Mouse (Mus musculus) CH12.LX (cell line): Measurements from ENCODE around the gene Rfx2. TPM values are rescaled to one million over a fixed set of nuclear protein-coding genes. Genes with fewer than 3 reads are reported as not detected.

ENCODE experiments used
- DNase-seq: peaks from one replicate; pipeline ENCODE4 v3.0.0-alpha.2; 2013; ENCODE audit errors: extremely low read depth
- H3K27ac ChIP-seq: 2 replicates; pipeline ENCODE4 v1.5.1; 2012; ENCODE audit warnings: low read depth, mild to moderate bottlenecking, control low read depth, moderate library complexity; ENCODE audit not compliant: insufficient read depth
- H3K27me3 ChIP-seq: replicated peaks from 2 replicates; pipeline ENCODE3; 2012; ENCODE audit warnings: inconsistent platforms
- H3K36me3 ChIP-seq, 2 experiments: replicated peaks in 1 of 2; 2 replicates each; pipeline versions ENCODE3 to v1.6.1; 2012; ENCODE audit warnings: inconsistent platforms in 1 of 2, low read length in 1 of 2, mild to moderate bottlenecking in 1 of 2, mixed read lengths in 1 of 2, moderate library complexity in 1 of 2; ENCODE audit not compliant: control insufficient read depth in 1 of 2, insufficient read depth in 1 of 2
- H3K4me1 ChIP-seq, 2 experiments: 2 replicates each; pipeline ENCODE4 v1.6.1; 2012; ENCODE audit warnings: inconsistent platforms in 1 of 2, moderate library complexity in 1 of 2; ENCODE audit not compliant: insufficient read depth in 2 of 2, control insufficient read depth in 1 of 2
- H3K4me2 ChIP-seq: 2 replicates; pipeline ENCODE4 v1.6.1; 2012; ENCODE audit warnings: low read depth, mild to moderate bottlenecking, control low read depth; ENCODE audit not compliant: poor library complexity, insufficient read depth, severe bottlenecking
- H3K4me3 ChIP-seq, 3 experiments: fragments of 150-350 bp in 1 of 3; sonication (generic) in 1 of 3; replicated peaks in 1 of 3; 2 replicates each; pipeline versions ENCODE3 to v1.5.1; 2011 to 2012; ENCODE audit warnings: low read depth in 2 of 3, low read length in 2 of 3, mild to moderate bottlenecking in 2 of 3, moderate library complexity in 2 of 3, control low read depth in 1 of 3, improper control_type of control experiment in 1 of 3, inconsistent platforms in 1 of 3, mixed read lengths in 1 of 3; ENCODE audit not compliant: poor library complexity in 1 of 3
- H3K79me2 ChIP-seq: replicated peaks from 2 replicates; pipeline ENCODE4 v1.6.1; 2012; ENCODE audit warnings: mild to moderate bottlenecking, moderate library complexity; ENCODE audit not compliant: control insufficient read depth, poor library complexity, insufficient read depth, severe bottlenecking; ENCODE audit errors: extremely low read depth
- H3K9ac ChIP-seq: 2 replicates; pipeline ENCODE4 v1.6.1; 2012; ENCODE audit warnings: low read depth, mild to moderate bottlenecking, control low read depth, moderate library complexity; ENCODE audit not compliant: insufficient read depth
- H3K9me3 ChIP-seq: replicated peaks from 2 replicates; pipeline ENCODE3; 2012; ENCODE audit warnings: low read length, inconsistent platforms, mixed read lengths
- BHLHE40 ChIP-seq: IDR thresholded peaks from 2 replicates; pipeline ENCODE4 v1.6.1; 2011; ENCODE audit warnings: mild to moderate bottlenecking, low read depth, low read length, improper control_type of control experiment
- ELF1 ChIP-seq: IDR thresholded peaks from 2 replicates; pipeline ENCODE4 v1.6.1; 2014; ENCODE audit warnings: low read depth, mild to moderate bottlenecking, inconsistent platforms, low read length, improper control_type of control experiment
- EP300 ChIP-seq: IDR thresholded peaks from 2 replicates; pipeline ENCODE4 v1.6.1; 2011; ENCODE audit warnings: low read length, improper control_type of control experiment
- IRF4 ChIP-seq: IDR thresholded peaks from 2 replicates; pipeline ENCODE4 v1.6.1; 2014; ENCODE audit warnings: low read depth, mild to moderate bottlenecking, inconsistent platforms, low read length, improper control_type of control experiment
- JUN ChIP-seq: IDR thresholded peaks from 2 replicates; pipeline ENCODE4 v1.6.1; 2011; ENCODE audit warnings: low read depth, mild to moderate bottlenecking, low read length, improper control_type of control experiment, moderate library complexity; ENCODE audit not compliant: insufficient read depth
- JUND ChIP-seq: conservative IDR thresholded peaks from 2 replicates; pipeline ENCODE4 v1.6.1; 2011; ENCODE audit warnings: low read depth, low read length, improper control_type of control experiment
- KAT2A ChIP-seq: IDR thresholded peaks from 2 replicates; pipeline ENCODE4 v1.6.1; 2012; ENCODE audit warnings: low read length, improper control_type of control experiment, inconsistent platforms; ENCODE audit not compliant: insufficient replicate concordance
- MAZ ChIP-seq: IDR thresholded peaks from 2 replicates; pipeline ENCODE4 v1.6.1; 2012; ENCODE audit warnings: low read depth, mild to moderate bottlenecking, inconsistent platforms, low read length, improper control_type of control experiment, moderate library complexity
- MEF2A ChIP-seq: IDR thresholded peaks from 2 replicates; pipeline ENCODE4 v1.6.1; 2014; ENCODE audit warnings: low read depth, mild to moderate bottlenecking, inconsistent platforms, low read length, improper control_type of control experiment, borderline replicate concordance
- NELFE ChIP-seq: IDR thresholded peaks from 2 replicates; pipeline ENCODE4 v1.6.1; 2011; ENCODE audit warnings: low read depth, low read length, improper control_type of control experiment
- PAX5 ChIP-seq: IDR thresholded peaks from 2 replicates; pipeline ENCODE4 v1.6.1; 2012; ENCODE audit warnings: low read length, inconsistent platforms, mixed read lengths
- SIN3A ChIP-seq: IDR thresholded peaks from 2 replicates; pipeline ENCODE4 v1.6.1; 2012; ENCODE audit warnings: low read length, improper control_type of control experiment, inconsistent platforms
- TBP ChIP-seq: conservative IDR thresholded peaks from 2 replicates; pipeline ENCODE4 v1.6.1; 2011; ENCODE audit warnings: low read depth, low read length, improper control_type of control experiment
- TCF12 ChIP-seq: IDR thresholded peaks from 2 replicates; pipeline ENCODE4 v1.6.1; 2014; ENCODE audit warnings: low read depth, mild to moderate bottlenecking, inconsistent platforms, low read length, improper control_type of control experiment
- UBTF ChIP-seq: IDR thresholded peaks from 2 replicates; pipeline ENCODE4 v1.6.1; 2012; ENCODE audit warnings: low read depth, mild to moderate bottlenecking, inconsistent platforms, low read length, improper control_type of control experiment, moderate library complexity
- USF2 ChIP-seq: conservative IDR thresholded peaks from 2 replicates; pipeline ENCODE4 v1.6.1; 2011; ENCODE audit warnings: low read depth, low read length, improper control_type of control experiment
- ZC3H11A ChIP-seq: IDR thresholded peaks from 2 replicates; pipeline ENCODE4 v1.6.1; 2012; ENCODE audit warnings: low read depth, mild to moderate bottlenecking, inconsistent platforms, low read length, improper control_type of control experiment
- dilution Hi-C: fragments of 300-500 bp; cut with MboI; formaldehyde crosslinking; loops from 2 replicates; pipeline ENCODE4 v1.14.3; 2020; ENCODE audit warnings: low sequenced_read_pairs; ENCODE audit not compliant: extremely low pct_unique_long_range_greater_than_20kb, extremely low pct_ligation_motif_present
- in situ Hi-C: fragments of 300-500 bp; cut with MboI; formaldehyde crosslinking; loops from 3 replicates; pipeline ENCODE4 v1.14.3; 2019; ENCODE audit warnings: low sequenced_read_pairs, low pct_ligation_motif_present, low pct_unique_long_range_greater_than_20kb, mixed read lengths
- polyA plus RNA-seq: library from polyadenylated mRNA; unstranded; fragments of >175 nt; gene quantifications from 2 replicates; pipeline ENCODE4 v1.2.1, GENCODE M21; 2012; ENCODE audit warnings: low read depth; ENCODE audit not compliant: insufficient read length
- total RNA-seq, 2 experiments: library from RNA; depleted of rRNA; stranded (reverse); fragments of 300-350 nt in 1 of 2; fragments of >200 nt in 1 of 2; gene quantifications; 2 replicates each; pipeline ENCODE4 v1.2.3; 2012 to 2014

Rfx2 gene
- total and polyA plus RNA-seq, 3 experiments: 0.16 to 1.1 (median 0.34) TPM

- peak overlapping the region in 1 of 3 experiments; percentile 3 for H3K4me3 ChIP-seq
- H3K4me2 ChIP-seq: peak overlapping the region; percentile 5; the same call in 1 of the 2 replicates
- dilution Hi-C loops: no loop called here
- H3K9me3 ChIP-seq: no peaks in the 10 kb centered on the region
- H3K27me3 ChIP-seq: peaks cover 33% of the 10 kb centered on the region
- H3K79me2 ChIP-seq: no peaks in the 10 kb centered on the region
- H3K9ac ChIP-seq: no peak overlapping the region
- H3K4me1 ChIP-seq: peaks cover 6 to 24% of the 10 kb centered on the region in 2 experiments
- TF ChIP-seq TCF12 (no peak), KAT2A (no peak), MAZ (0 out of 2 replicates have a peak, but pooled peaks have one; percentile 36), MEF2A (no peak), JUND (no peak), TBP (no peak), EP300 (0 out of 2 replicates have a peak, but pooled peaks have one; percentile 9), PAX5 (no peak), ELF1 (no peak), NELFE (no peak), UBTF (no peak), JUN (no peak), IRF4 (0 out of 2 replicates have a peak, but pooled peaks have one; percentile 11)
- H3K36me3 ChIP-seq: peaks cover 10 to 21% of the 10 kb centered on the region in 2 experiments
- in situ Hi-C loops: no loop called here
- H3K27ac ChIP-seq: no peak overlapping the region
- DNase-seq: peak; percentile 80
Observed at GRCm38 (mm10) chr17:56727659-56728058, 103.2 kb downstream of the Rfx2 start.

GRCm38 (mm10) chr17:56727029-56727649 lies 103.7 kb downstream of the Rfx2 start:
- peaks cover 14 to 26% of the 10 kb centered on the region in 2 experiments for H3K36me3 ChIP-seq
- DNase-seq: no peak
- no peak overlapping the region for H3K9ac ChIP-seq
- H3K79me2 ChIP-seq: no peaks in the 10 kb centered on the region
- dilution Hi-C loops: no loop called here
- H3K9me3 ChIP-seq: no peaks in the 10 kb centered on the region
- H3K4me1 ChIP-seq: peaks cover 6 to 24% of the 10 kb centered on the region in 2 experiments
- no peak overlapping the region for H3K27ac ChIP-seq
- H3K4me2 ChIP-seq: peak overlapping the region; percentile 5; the same call in 1 of the 2 replicates
- peak overlapping the region in 1 of 3 experiments; percentile 3 for H3K4me3 ChIP-seq
- in situ Hi-C loops: no loop called here
- TF ChIP-seq SIN3A (0 out of 2 replicates have a peak, but pooled peaks have one; percentile 29), MAZ (0 out of 2 replicates have a peak, but pooled peaks have one; percentile 13), TCF12 (peak; percentile 51; the same call in 1 of the 2 replicates), BHLHE40 (peak; percentile 51; the same call in 1 of the 2 replicates), ZC3H11A (no peak), USF2 (no peak), JUND (no peak)
- peaks cover 29% of the 10 kb centered on the region for H3K27me3 ChIP-seq

Other genes starting within 250 kb of the Rfx2 start
Only the 20 nearest of the 26 such genes appear.
- 4,187 and 4,995 TPM in 2 replicates for gene Rpl36, start 217.6 kb downstream of the Rfx2 start, total RNA-seq (2012; rRNA removed)
- gene Rpl36, start 217.6 kb downstream of the Rfx2 start, total RNA-seq (2014; rRNA removed): 1,342 and 1,734 TPM in 2 replicates
- 1,364 and 1,412 TPM in 2 replicates for gene Rpl36, start 217.6 kb downstream of the Rfx2 start, polyA plus RNA-seq
- 115 and 151 TPM in 2 replicates for gene Lonp1, start 204.1 kb downstream of the Rfx2 start, total RNA-seq (2012; rRNA removed)
- gene Lonp1, start 204.1 kb downstream of the Rfx2 start, total RNA-seq (2014; rRNA removed): 65.4 and 69.6 TPM in 2 replicates
- gene Lonp1, start 204.1 kb downstream of the Rfx2 start, polyA plus RNA-seq: 99.4 and 112 TPM in 2 replicates
- 0.21 and 0.25 TPM in 2 replicates for gene Catsperd, start 202.9 kb downstream of the Rfx2 start, total RNA-seq (2012; rRNA removed)
- 0.16 and 0.49 TPM in 2 replicates for gene Catsperd, start 202.9 kb downstream of the Rfx2 start, total RNA-seq (2014; rRNA removed)
- gene Catsperd, start 202.9 kb downstream of the Rfx2 start, polyA plus RNA-seq: 0.36 and 0.45 TPM in 2 replicates
- 77.9 and 91.6 TPM in 2 replicates for gene Ranbp3, start 157.7 kb downstream of the Rfx2 start, total RNA-seq (2012; rRNA removed)
- gene Ranbp3, start 157.7 kb downstream of the Rfx2 start, total RNA-seq (2014; rRNA removed): 71.5 and 79.5 TPM in 2 replicates
- 86.0 and 86.8 TPM in 2 replicates for gene Ranbp3, start 157.7 kb downstream of the Rfx2 start, polyA plus RNA-seq
- gene Ndufa11, start 113.2 kb downstream of the Rfx2 start, total RNA-seq (2012; rRNA removed): 201 and 207 TPM in 2 replicates
- 97.9 and 124 TPM in 2 replicates for gene Ndufa11, start 113.2 kb downstream of the Rfx2 start, total RNA-seq (2014; rRNA removed)
- 131 and 155 TPM in 2 replicates for gene Ndufa11, start 113.2 kb downstream of the Rfx2 start, polyA plus RNA-seq
- 3.5 and 5.1 TPM in 2 replicates for gene Vmac, start 113.0 kb downstream of the Rfx2 start, total RNA-seq (2012; rRNA removed)
- 3.2 and 4.2 TPM in 2 replicates for gene Vmac, start 113.0 kb downstream of the Rfx2 start, total RNA-seq (2014; rRNA removed)
- gene Vmac, start 113.0 kb downstream of the Rfx2 start, polyA plus RNA-seq: 3.4 and 3.7 TPM in 2 replicates
- 0.25 and 0.34 TPM in 2 replicates for gene Nrtn, start 73.5 kb downstream of the Rfx2 start, total RNA-seq (2012; rRNA removed)
- gene Nrtn, start 73.5 kb downstream of the Rfx2 start, total RNA-seq (2014; rRNA removed): not detected in 2 replicates
- not detected in 2 replicates for gene Nrtn, start 73.5 kb downstream of the Rfx2 start, polyA plus RNA-seq
- 57.5 and 62.1 TPM in 2 replicates for gene Dus3l, start 66.3 kb downstream of the Rfx2 start, total RNA-seq (2012; rRNA removed)
- 32.0 and 35.8 TPM in 2 replicates for gene Dus3l, start 66.3 kb downstream of the Rfx2 start, total RNA-seq (2014; rRNA removed)
- gene Dus3l, start 66.3 kb downstream of the Rfx2 start, polyA plus RNA-seq: 54.3 and 57.7 TPM in 2 replicates
- 0.71 and 0.93 TPM in 2 replicates for gene Prr22, start 60.8 kb downstream of the Rfx2 start, total RNA-seq (2012; rRNA removed)
- 0.15 and 0.18 TPM in 2 replicates for gene Prr22, start 60.8 kb downstream of the Rfx2 start, total RNA-seq (2014; rRNA removed)
- 1.3 and 1.6 TPM in 2 replicates for gene Prr22, start 60.8 kb downstream of the Rfx2 start, polyA plus RNA-seq
- not detected in 2 replicates for gene Acsbg2, start 43.4 kb upstream of the Rfx2 start, total RNA-seq (2012; rRNA removed)
- not detected in 2 replicates for gene Acsbg2, start 43.4 kb upstream of the Rfx2 start, total RNA-seq (2014; rRNA removed)
- gene Acsbg2, start 43.4 kb upstream of the Rfx2 start, polyA plus RNA-seq: not detected in 2 replicates
- gene 1700061G19Rik, start 44.5 kb upstream of the Rfx2 start, total RNA-seq (2012; rRNA removed): 0.08 TPM in 1 of 2 replicates, not detected in the other
- not detected in 2 replicates for gene 1700061G19Rik, start 44.5 kb upstream of the Rfx2 start, total RNA-seq (2014; rRNA removed)
- 0.29 and 0.35 TPM in 2 replicates for gene 1700061G19Rik, start 44.5 kb upstream of the Rfx2 start, polyA plus RNA-seq
- 20.3 and 24.4 TPM in 2 replicates for gene Mllt1, start 104.4 kb upstream of the Rfx2 start, total RNA-seq (2012; rRNA removed)
- 15.9 and 17.1 TPM in 2 replicates for gene Mllt1, start 104.4 kb upstream of the Rfx2 start, total RNA-seq (2014; rRNA removed)
- gene Mllt1, start 104.4 kb upstream of the Rfx2 start, polyA plus RNA-seq: 39.7 and 40.4 TPM in 2 replicates
- not detected in 2 replicates for gene Acer1, start 151.1 kb upstream of the Rfx2 start, total RNA-seq (2012; rRNA removed)
- not detected in 2 replicates for gene Acer1, start 151.1 kb upstream of the Rfx2 start, total RNA-seq (2014; rRNA removed)
- gene Acer1, start 151.1 kb upstream of the Rfx2 start, polyA plus RNA-seq: not detected in 2 replicates
- 166 and 169 TPM in 2 replicates for gene Clpp, start 159.3 kb upstream of the Rfx2 start, total RNA-seq (2012; rRNA removed)
- 114 and 120 TPM in 2 replicates for gene Clpp, start 159.3 kb upstream of the Rfx2 start, total RNA-seq (2014; rRNA removed)
- gene Clpp, start 159.3 kb upstream of the Rfx2 start, polyA plus RNA-seq: 115 and 117 TPM in 2 replicates
- 40.0 and 51.8 TPM in 2 replicates for gene Alkbh7, start 166.3 kb upstream of the Rfx2 start, total RNA-seq (2012; rRNA removed)
- gene Alkbh7, start 166.3 kb upstream of the Rfx2 start, total RNA-seq (2014; rRNA removed): 32.6 and 35.4 TPM in 2 replicates
- 21.2 and 21.8 TPM in 2 replicates for gene Alkbh7, start 166.3 kb upstream of the Rfx2 start, polyA plus RNA-seq
- gene Pspn, start 169.0 kb upstream of the Rfx2 start, total RNA-seq (2012; rRNA removed): 0.34 TPM in 1 of 2 replicates, not detected in the other
- not detected in 2 replicates for gene Pspn, start 169.0 kb upstream of the Rfx2 start, total RNA-seq (2014; rRNA removed)
- gene Pspn, start 169.0 kb upstream of the Rfx2 start, polyA plus RNA-seq: 0.69 TPM in 1 of 2 replicates, not detected in the other
- 80.4 and 97.6 TPM in 2 replicates for gene Gtf2f1, start 180.3 kb upstream of the Rfx2 start, total RNA-seq (2012; rRNA removed)
- gene Gtf2f1, start 180.3 kb upstream of the Rfx2 start, total RNA-seq (2014; rRNA removed): 50.5 and 54.2 TPM in 2 replicates
- gene Gtf2f1, start 180.3 kb upstream of the Rfx2 start, polyA plus RNA-seq: 109 and 148 TPM in 2 replicates
- gene Gm17949, start 180.5 kb upstream of the Rfx2 start, total RNA-seq (2012; rRNA removed): 0.13 TPM in 1 of 2 replicates, not detected in the other
- gene Gm17949, start 180.5 kb upstream of the Rfx2 start, total RNA-seq (2014; rRNA removed): not detected in 2 replicates
- not detected in 2 replicates for gene Gm17949, start 180.5 kb upstream of the Rfx2 start, polyA plus RNA-seq
- 98.7 and 102 TPM in 2 replicates for gene Khsrp, start 200.5 kb upstream of the Rfx2 start, total RNA-seq (2012; rRNA removed)
- gene Khsrp, start 200.5 kb upstream of the Rfx2 start, total RNA-seq (2014; rRNA removed): 23.5 and 25.1 TPM in 2 replicates
- gene Khsrp, start 200.5 kb upstream of the Rfx2 start, polyA plus RNA-seq: 97.5 and 106 TPM in 2 replicates
- not detected in 2 replicates for gene Slc25a41, start 210.6 kb upstream of the Rfx2 start, total RNA-seq (2012; rRNA removed)
- not detected in 2 replicates for gene Slc25a41, start 210.6 kb upstream of the Rfx2 start, total RNA-seq (2014; rRNA removed)
- not detected in 2 replicates for gene Slc25a41, start 210.6 kb upstream of the Rfx2 start, polyA plus RNA-seq